Mouse (Mus musculus): ENCODE data around the gene Crygb.
"Not testable (repeated sequence)": the region's sequence is repeated elsewhere in the genome, so short reads cannot be mapped to it uniquely, and the experiment has no call there.

The Crygb gene

GRCm38 (mm10) chr1:65073589-65073988 lies 8.5 kb downstream of the Crygb start, which contains the start of gene Crygc:
TSS of gene Crygc (minus strand) at chr1:65073689.
- DNase-seq (ENCODE audit: extremely low read depth, low read depth) = no peak

- DNase-seq (ENCODE audit: extremely low read depth, low read depth) = no peak
Measured at GRCm38 (mm10) chr1:65067842-65068241, 14.2 kb downstream of the Crygb start.

DNA sequence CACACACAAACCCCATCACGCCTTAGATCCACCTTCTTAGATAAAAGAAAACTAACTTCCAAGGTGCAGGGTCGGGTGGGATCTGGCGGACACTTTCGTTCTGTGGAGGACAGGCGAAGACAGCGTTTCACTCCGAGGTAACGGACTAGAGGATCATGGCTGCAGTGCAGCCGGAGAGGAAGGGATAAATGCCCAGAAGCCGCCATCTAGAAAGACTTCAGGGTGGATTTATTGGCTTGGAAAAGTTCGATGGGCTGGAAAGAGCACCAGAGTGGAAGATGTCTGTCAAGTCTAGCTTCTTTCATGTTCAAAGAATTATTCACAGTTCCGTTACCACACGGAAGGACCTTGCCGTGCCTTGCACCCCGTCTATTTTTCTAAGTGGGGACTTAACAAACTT lies 17.9 kb downstream of the Crygb start:
- DNase-seq (ENCODE audit: extremely low read depth, low read depth) = no peak

DNA sequence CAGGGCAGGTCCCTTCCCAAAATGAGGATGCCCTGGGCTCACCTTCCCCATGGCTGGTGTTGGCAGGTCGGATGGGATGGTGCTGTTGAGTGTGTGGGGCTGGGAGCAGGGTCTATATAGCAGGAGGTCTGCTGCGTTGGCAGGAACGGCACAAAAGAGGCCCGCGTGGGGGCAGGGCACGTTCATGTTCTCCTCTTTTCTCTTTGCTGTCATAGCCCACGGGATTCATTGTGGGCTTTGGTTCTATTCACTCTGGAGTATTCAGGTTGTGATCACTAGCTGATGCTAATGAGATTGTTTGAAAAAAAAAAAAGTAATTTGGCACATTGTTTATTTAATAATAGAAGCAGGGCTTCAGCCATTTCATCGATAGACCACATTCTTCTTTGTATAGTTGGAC lies 18.7 kb downstream of the Crygb start, which contains the start of gene Crygd:
Gene Crygd (minus strand): TSS at position 101 of the 400 bp plus-strand sequence.
- DNase-seq (ENCODE audit: extremely low read depth, low read depth) = no peak

DNA sequence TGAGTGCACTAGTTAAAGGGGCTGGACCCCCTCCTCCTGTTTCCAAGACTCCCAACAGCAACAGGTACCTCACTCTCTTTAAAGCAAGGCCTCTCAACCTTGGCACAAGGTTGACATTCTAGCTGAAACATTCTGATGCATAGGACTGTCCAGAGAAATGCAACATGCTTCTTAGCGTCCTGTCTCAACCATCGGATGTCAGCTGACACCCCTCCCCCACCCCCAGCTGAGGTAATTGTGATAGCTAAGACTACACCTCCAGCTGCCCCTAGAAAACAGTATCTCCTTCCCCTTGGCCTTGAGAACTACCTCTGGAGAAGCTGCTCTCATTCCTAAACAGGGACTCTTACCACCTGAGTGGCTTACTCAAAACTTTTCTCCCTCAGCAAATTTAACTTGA lies 29.9 kb downstream of the Crygb start:
- DNase-seq (ENCODE audit: extremely low read depth, low read depth) = no peak

DNA sequence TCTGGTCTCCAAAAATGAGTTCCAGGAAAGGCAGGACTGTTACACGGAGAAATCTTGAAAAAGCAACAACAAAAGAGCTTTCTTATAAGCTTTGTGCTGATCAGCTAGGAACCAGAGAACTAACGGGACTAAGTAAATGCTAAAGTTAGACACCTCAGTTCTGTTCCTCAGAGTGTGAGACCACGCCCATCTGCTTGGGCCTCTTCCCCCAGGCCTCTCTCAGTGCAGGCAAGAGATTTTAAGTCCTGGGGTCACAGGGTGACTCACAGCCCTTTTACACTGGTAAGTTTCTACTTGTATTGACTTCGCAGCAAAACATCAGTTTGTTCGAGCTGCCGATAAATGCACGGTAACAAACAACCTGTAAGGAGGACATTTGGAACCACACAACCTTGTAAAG lies 30.4 kb downstream of the Crygb start:
- no peak for DNase-seq (ENCODE audit: extremely low read depth, low read depth)

- not testable (repeated sequence) for DNase-seq (ENCODE audit: extremely low read depth, low read depth)
Measured at GRCm38 (mm10) chr1:65050952-65051351, 31.1 kb downstream of the Crygb start, which contains the start of gene Cryge. TSS of gene Cryge (minus strand) at chr1:65051149.

- DNase-seq (ENCODE audit: extremely low read depth, low read depth) = no peak
Measured at GRCm38 (mm10) chr1:65048781-65049180, 33.3 kb downstream of the Crygb start.

- DNase-seq (ENCODE audit: extremely low read depth, low read depth) = peak; percentile 20
Measured at GRCm38 (mm10) chr1:65046401-65047109, 35.5 kb downstream of the Crygb start.

DNA sequence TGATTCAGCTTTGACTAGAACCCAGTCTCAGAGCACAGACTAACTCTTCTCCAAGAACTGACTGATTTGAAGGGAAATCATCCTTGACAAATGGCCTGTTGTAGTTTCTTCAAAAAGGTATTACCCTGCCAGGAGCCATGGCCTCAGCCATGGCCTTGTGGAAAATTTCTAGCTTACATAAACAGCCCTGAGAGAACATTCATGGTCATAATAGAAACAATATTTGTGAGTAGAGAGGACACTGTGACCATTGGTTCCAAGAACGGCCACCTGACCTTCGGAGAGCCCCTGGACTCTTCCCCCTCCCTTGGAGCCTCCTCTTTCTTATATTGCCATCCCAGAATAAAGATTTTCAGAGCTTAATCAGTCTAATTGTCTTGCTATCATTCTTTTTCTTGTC lies 38.7 kb downstream of the Crygb start:
- DNase-seq (ENCODE audit: extremely low read depth, low read depth) = no peak

DNA sequence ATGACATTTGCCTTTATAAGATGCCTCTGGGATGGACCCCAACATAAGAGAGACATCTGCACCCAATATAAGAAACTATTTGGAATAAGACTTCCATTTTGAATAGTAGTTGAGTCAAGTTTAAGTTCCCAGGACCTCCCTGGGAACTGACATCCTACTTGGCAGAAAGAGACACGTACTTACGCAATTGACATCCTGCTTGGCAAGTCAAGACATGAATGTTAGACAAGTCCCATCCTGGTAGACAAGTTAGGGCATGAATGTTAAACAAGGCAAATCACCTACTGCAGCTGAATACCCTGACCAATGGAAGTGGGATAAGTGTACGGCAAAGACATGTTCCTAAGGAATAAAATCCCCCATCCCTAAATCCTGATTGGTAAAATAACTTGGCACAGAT lies 40.3 kb downstream of the Crygb start:
- no peak for DNase-seq (ENCODE audit: extremely low read depth, low read depth)

GRCm38 (mm10) chr1:65040806-65041205 lies 41.3 kb downstream of the Crygb start:
- no peak for DNase-seq (ENCODE audit: extremely low read depth, low read depth)

- no peak for DNase-seq (ENCODE audit: extremely low read depth, low read depth)
Measured at GRCm38 (mm10) chr1:65039679-65040078, 42.4 kb downstream of the Crygb start.

GRCm38 (mm10) chr1:65037542-65037941 lies 44.5 kb downstream of the Crygb start:
- DNase-seq (ENCODE audit: extremely low read depth, low read depth) = no peak

GRCm38 (mm10) chr1:65035513-65035912 lies 46.6 kb downstream of the Crygb start:
- DNase-seq (ENCODE audit: extremely low read depth, low read depth) = no peak

DNA sequence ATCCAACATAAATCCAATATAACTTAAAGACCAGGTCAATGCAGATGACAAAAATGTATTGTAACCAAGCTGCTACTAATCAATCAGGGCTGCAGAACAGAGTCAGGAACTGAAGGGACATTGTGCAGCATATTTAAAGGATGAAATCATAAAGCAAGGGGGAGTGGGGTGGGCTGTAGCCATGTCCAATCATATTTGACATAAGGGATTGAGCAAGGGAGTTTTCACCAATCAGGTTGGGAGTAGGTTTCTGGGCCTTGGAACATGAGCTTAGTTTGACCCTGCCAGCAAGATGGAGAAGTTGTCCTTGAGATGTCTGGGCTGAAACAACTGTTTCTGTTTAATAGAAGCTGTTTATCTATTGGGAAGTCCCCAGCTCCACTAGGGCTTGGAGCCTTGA lies 49.4 kb downstream of the Crygb start, which contains the start of gene Akr1cl:
Gene Akr1cl (minus strand): TSS at position 119 of the 400 bp plus-strand sequence.
- DNase-seq (ENCODE audit: extremely low read depth, low read depth) = no peak
